Mouse (Mus musculus) neutrophil, adult 5-6 weeks (primary cell): Measurements from ENCODE around the gene Avpi1. TPM values are rescaled to one million over a fixed set of nuclear protein-coding genes. Genes with fewer than 3 reads are reported as not detected.
"Not testable (repeated sequence)": the region's sequence is repeated elsewhere in the genome, so short reads cannot be mapped to it uniquely, and the experiment has no call there.

Experiments
- ATAC-seq: fragments of 151-379, 151-347 bp; 2 replicates; pipeline ENCODE4 v1.8.0; 2017; ENCODE audit warnings: mild to moderate bottlenecking, moderate TSS enrichment; ENCODE audit not compliant: insufficient number of reproducible peaks, poor library complexity, low FRiP score, severe bottlenecking; ENCODE audit errors: extremely low read depth
- total RNA-seq: library from RNA; stranded (forward); fragments of 200-1000 nt; gene quantifications from 2 replicates; pipeline ENCODE4 v1.2.3, GENCODE M21; 2017

Gene Avpi1
- total RNA-seq, 1 experiment from 2014 or later = 0.35 TPM

- no peak for ATAC-seq
These were observed 3.2 kb downstream of the Avpi1 start for GRCm38 (mm10) chr19:42125501-42126218.

- ATAC-seq = no peak
These were observed 4.2 kb downstream of the Avpi1 start for GRCm38 (mm10) chr19:42124684-42125083.

GRCm38 (mm10) chr19:42120451-42120850 lies 8.4 kb downstream of the Avpi1 start:
- ATAC-seq = no peak

- ATAC-seq = no peak
These were observed 10.3 kb downstream of the Avpi1 start for GRCm38 (mm10) chr19:42118596-42118995.

- ATAC-seq = no peak
These were observed 10.7 kb downstream of the Avpi1 start for GRCm38 (mm10) chr19:42118142-42118541.

- ATAC-seq = no peak
These were observed 13.0 kb downstream of the Avpi1 start for GRCm38 (mm10) chr19:42115783-42116335.

- no peak for ATAC-seq
These were observed 24.2 kb downstream of the Avpi1 start for GRCm38 (mm10) chr19:42104681-42105080.

- no peak for ATAC-seq
These were observed 29.5 kb downstream of the Avpi1 start for GRCm38 (mm10) chr19:42099406-42099805.

- ATAC-seq = no peak
These were observed 38.2 kb downstream of the Avpi1 start for GRCm38 (mm10) chr19:42090637-42091141.

- ATAC-seq = peak; percentile 95
These were observed 38.9 kb downstream of the Avpi1 start, which contains the start of gene Pi4k2a for GRCm38 (mm10) chr19:42089748-42090595. TSS of gene Pi4k2a (plus strand) at chr19:42090470.

- ATAC-seq = peak; percentile 53
These were observed 39.6 kb downstream of the Avpi1 start for GRCm38 (mm10) chr19:42089103-42089747.

- ATAC-seq = no peak
These were observed 42.7 kb downstream of the Avpi1 start, which contains the start of gene Morn4 for GRCm38 (mm10) chr19:42086166-42086565. TSS of gene Morn4 (minus strand) at chr19:42086357.

- no peak for ATAC-seq
These were observed 43.2 kb downstream of the Avpi1 start for GRCm38 (mm10) chr19:42085690-42086089.

GRCm38 (mm10) chr19:42081613-42082012 lies 47.2 kb downstream of the Avpi1 start:
- not testable (repeated sequence) for ATAC-seq

GRCm38 (mm10) chr19:42080469-42080868 lies 48.4 kb downstream of the Avpi1 start:
- ATAC-seq = no peak

- no peak for ATAC-seq
These were observed 48.9 kb downstream of the Avpi1 start for GRCm38 (mm10) chr19:42079950-42080349.

GRCm38 (mm10) chr19:42079006-42079405 lies 49.9 kb downstream of the Avpi1 start:
- ATAC-seq = no peak

- ATAC-seq = no peak
These were observed 50.3 kb downstream of the Avpi1 start for GRCm38 (mm10) chr19:42078566-42078965.

GRCm38 (mm10) chr19:42075992-42076391 lies 52.9 kb downstream of the Avpi1 start:
- no peak for ATAC-seq
